Mouse (Mus musculus): ENCODE data around the gene Agbl2.
A peak's percentile ranks its signal among the peaks of the same experiment; 100 is the strongest.
"Not testable (repeated sequence)": the region's sequence is repeated elsewhere in the genome, so short reads cannot be mapped to it uniquely, and the experiment has no call there.

Gene Agbl2

GRCm38 (mm10) chr2:90815266-90815665 is 32.7 kb downstream of the Agbl2 start:
- DNase-seq (ENCODE audit: low read depth, low spot score): no peak

DNA sequence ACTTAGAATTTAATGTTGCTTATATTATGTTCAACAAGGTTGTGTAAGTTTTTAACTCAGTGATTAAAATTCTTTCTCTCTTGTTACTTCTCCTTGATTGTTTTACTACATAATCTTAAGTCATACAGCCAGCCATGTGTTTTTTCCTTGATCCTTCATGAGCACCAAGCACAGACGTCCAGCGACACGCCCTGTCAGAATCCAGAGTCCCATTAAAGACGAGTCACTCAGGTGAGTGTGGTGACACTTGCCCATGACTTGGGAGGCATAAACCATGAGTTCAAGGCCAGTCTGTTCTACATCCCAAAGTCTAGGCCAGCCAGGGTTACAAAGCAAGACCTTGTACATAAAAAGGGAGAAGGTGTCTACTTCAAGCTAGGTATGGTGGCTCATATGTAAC is 33.6 kb downstream of the Agbl2 start:
- no peak for DNase-seq (ENCODE audit: low read depth, low spot score)

DNA sequence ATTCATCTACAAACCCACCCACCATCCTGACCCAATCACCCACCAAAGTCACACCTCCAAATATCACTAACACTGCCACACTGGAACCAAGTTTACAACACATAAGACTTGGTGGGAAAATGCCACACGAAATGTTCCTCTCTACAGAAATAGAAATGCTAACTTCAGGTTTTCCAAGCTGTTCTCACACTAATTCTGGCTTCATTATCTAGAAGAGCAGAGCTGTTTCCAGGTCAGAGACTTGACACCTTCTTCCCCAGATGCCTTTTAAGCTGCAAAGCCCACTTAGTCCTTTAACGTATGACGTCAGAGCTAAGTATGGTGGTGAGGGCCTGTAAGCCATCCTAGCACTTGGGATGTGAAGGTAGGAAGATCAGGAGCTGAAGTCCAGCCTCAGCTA is 36.2 kb downstream of the Agbl2 start:
- DNase-seq (ENCODE audit: low read depth, low spot score): no peak

GRCm38 (mm10) chr2:90820894-90821293 is 38.4 kb downstream of the Agbl2 start:
- DNase-seq (ENCODE audit: low read depth, low spot score): no peak

- DNase-seq (ENCODE audit: low read depth, low spot score): peak; percentile 77
Observed at GRCm38 (mm10) chr2:90822978-90823377, 40.5 kb downstream of the Agbl2 start.

DNA sequence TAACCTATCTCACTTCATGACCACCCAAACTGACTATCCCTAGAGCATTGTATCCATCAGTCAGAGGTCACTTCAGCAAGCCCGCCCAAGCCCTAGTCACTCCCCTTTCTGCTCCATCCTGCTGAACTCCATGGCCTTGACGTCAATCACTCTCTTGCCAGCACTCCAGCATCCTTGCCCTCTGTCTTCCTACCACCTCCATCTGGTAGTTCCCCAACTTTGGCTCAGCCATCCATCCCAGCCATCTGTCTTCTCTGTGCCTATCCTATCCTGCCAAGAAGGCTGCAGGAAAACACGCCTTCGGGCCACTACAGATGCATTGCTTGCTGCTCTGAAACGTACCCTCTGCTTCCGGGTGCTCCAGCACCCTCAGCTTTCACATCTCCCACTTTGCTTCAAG is 41.3 kb downstream of the Agbl2 start:
- peak; percentile 47 for DNase-seq (ENCODE audit: low read depth, low spot score)

DNA sequence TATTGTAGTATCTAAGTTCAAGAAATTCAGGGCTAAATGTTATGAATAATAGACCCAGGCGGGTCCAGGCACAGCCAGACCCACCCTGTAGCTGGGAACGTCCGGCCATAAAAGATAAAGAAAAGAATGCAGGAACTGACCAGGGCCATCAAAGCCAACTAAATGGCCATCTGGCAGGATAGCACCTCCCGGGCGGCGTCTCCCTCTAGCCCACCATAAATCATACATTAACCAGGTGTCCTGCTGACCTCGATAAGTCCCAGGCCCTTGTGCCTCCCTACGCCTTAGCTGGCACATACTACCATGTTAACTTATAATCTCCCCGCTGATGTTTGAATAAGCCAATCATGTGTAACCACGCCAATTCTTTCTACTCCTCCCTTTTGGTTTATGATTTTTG is 42.0 kb downstream of the Agbl2 start:
- not testable (repeated sequence) for DNase-seq (ENCODE audit: low read depth, low spot score)

DNA sequence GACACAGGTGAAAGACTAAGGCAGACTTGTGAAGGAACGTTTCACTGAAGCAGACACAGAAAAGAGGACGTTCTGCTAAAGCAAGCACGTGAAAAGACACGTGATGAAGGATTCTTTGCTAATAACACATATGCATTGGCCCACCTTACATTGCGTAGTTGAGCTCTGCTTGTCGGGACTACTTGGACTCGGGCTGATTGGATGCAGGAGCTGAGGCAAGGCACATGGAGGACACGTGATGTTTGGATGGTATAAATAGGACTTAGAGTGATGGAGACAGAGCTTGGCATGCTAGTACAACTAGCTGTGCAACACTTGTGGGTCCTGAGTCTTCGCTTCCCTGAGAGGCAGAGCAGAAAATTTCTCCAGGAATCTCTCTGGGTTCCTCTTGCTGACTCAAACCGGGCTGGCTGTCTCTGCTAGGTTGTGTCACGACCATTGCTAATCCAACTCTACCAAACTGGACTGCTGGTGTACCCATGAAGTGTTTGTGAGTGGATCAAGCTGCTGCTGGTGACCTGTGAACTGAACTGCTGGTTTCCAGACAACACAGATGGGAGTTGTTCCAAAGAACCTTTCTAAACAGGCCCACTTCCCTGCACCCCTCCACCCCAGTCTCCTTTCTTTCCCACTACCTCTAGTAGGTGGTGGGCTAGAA is 43.1 kb downstream of the Agbl2 start:
- DNase-seq (ENCODE audit: low read depth, low spot score): no peak

DNA sequence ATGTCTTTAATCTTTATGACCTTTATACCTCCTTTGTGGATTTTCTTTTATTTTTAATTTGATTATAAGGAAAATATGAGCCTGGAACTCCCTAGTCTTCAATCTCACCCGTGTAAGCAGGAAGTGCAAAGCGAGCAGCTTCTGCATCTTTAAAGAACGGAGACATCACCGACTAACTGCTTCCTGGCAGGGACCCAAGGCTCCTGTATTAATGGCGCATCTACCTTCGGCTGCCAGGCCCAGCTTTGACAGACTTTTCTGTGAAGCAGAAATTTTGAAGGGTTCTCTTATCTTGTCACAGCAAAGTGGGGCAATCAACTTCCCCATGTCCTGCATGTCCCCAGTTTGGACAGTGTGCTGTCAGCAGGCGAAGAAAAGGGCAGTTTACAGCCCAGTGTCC is 46.2 kb downstream of the Agbl2 start:
- no peak for DNase-seq (ENCODE audit: low read depth, low spot score)

- no peak for DNase-seq (ENCODE audit: low read depth, low spot score)
Observed at GRCm38 (mm10) chr2:90833502-90833901, 51.0 kb downstream of the Agbl2 start.

DNA sequence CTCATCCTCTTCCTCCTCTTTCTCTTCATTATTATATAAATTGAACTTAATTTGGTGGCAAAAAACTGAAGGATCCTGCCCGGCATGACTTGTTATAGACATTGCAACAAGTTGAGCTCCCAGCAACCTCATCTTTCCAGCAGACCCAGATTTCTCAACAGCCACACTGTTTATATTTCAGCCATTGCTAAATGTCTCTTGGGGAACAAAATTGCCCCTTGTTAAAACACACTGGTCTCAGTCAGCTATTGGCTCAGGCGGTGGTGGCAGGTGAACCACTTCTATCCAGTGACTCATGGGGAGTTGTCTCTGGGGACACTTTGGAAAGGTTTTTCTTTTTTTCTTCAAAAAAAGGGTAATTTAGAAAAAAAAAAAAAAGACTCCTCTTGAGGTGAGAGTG is 56.1 kb downstream of the Agbl2 start:
- no peak for DNase-seq (ENCODE audit: low read depth, low spot score)

- DNase-seq (ENCODE audit: low read depth, low spot score): no peak
Observed at GRCm38 (mm10) chr2:90843666-90844065, 61.1 kb downstream of the Agbl2 start.

- DNase-seq (ENCODE audit: low read depth, low spot score): no peak
Observed at GRCm38 (mm10) chr2:90844262-90844661, 61.7 kb downstream of the Agbl2 start.

- DNase-seq (ENCODE audit: low read depth, low spot score): no peak
Observed at GRCm38 (mm10) chr2:90845234-90845633, 62.7 kb downstream of the Agbl2 start.

DNA sequence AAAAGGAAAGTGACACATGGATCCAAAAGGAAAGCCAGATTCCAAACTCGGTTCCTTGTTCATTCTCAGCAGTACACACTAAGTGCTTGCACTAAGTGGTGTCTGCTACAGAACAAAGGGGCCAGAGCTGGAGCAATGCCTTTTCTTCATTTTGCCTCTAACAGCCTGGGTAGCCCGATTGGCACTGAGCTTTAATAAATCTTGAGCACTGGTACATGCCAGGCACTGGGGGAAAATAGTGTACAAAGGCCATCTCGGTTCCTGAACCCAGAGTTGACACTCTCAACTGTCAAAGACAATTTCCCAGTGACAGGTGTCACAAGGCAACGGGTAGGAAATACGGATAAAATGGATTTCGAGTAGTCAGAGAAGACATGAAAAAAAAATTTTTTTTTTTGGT is 63.6 kb downstream of the Agbl2 start:
- no peak for DNase-seq (ENCODE audit: low read depth, low spot score)

DNA sequence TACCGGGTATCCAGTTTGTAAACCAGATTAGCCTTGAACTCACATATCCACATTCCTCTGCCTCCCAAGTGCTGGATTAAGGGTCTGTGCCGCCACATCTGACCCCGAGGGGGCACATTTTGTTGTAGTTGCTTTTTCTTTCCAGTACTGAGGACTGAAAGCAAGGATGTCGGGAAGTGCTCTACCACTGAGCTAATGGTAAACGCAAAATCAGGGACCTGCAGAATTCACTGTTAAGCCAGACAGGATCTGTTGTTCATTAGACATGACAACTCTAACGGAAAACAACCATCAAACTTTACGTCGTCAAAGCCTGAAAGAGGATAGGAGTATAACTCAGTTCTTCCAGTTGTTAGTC is 64.0 kb downstream of the Agbl2 start:
- no peak for DNase-seq (ENCODE audit: low read depth, low spot score)

DNA sequence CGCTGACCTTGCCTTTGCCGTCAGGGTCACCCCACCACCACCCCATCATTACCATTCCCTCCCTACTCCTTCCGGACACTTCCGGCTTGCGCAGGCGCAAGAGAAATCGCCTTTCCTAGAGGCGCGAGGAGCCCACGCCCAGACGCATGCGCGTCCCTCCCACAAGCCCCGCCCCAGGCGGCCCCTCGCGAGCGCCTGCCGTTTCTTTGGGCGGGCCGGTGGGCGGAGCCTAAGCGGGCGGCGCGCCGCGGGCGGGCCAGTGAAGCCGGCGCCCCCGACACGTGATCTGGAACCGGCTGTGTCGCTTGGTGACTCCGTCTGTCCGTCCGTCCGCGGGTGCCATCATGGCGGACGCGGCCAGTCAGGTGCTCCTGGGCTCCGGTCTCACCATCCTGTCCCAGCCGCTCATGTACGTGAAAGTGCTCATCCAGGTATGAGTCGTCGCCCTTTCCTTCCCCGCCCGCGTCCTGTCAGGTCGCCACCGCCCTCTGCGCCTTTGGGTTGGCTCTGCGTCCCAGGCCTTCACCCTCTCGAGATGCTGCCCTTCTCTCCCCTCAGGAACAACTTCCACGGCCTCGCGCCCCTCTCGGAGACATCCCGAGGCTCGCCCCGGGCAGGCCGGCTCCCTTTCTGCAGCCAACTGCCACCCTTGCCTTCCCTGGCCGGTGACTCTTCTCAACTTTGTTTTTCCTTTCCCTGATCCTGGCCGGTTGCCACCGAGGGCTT is 64.6 kb downstream of the Agbl2 start, which contains the start of gene Mtch2:
TSS of gene Mtch2 (plus strand) at position 201 of the 726 bp plus-strand sequence.
- peak; percentile 97 for DNase-seq (ENCODE audit: low read depth, low spot score)

DNA sequence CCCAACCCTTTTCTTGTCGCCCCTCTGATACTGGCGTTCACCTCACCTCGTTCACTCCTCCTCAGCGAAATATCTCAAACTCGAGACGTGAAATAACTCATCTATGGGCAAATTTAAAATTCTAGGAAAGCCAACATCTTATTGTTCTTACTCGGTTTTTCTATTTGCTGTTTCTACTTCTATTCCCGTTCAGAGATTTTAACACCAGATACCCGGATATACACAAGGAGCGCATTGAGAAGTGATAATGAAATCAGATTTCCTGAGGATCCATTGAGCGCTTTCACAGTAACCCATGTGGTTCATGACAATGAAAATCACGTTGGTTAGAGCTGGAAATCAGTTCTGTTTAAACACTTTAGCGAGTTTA is 65.1 kb downstream of the Agbl2 start:
- no peak for DNase-seq (ENCODE audit: low read depth, low spot score)

DNA sequence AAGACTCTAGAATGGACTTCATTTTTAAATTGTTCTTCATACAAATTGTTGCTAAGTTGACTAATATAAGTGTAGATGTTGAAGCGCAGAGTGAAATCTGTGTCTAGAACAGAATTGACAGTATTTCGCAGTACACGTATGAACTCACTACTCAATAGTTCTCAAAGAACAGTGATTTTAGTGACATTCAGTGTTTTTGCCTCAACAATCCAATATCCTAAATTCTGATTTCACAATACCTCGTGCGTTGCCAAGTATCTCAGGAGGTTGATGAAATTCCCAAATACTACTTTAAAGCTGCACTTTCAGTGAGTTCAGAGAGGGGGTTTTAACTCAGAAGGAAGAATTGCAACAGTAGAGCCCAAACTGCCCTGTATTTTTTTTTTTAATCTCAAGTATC is 65.8 kb downstream of the Agbl2 start:
- DNase-seq (ENCODE audit: low read depth, low spot score): no peak

- DNase-seq (ENCODE audit: low read depth, low spot score): no peak
Observed at GRCm38 (mm10) chr2:90850401-90850800, 67.9 kb downstream of the Agbl2 start.

GRCm38 (mm10) chr2:90861486-90861885 is 79.0 kb downstream of the Agbl2 start:
- no peak for DNase-seq (ENCODE audit: low read depth, low spot score)

GRCm38 (mm10) chr2:90864184-90864583 is 81.7 kb downstream of the Agbl2 start:
- no peak for DNase-seq (ENCODE audit: low read depth, low spot score)

GRCm38 (mm10) chr2:90866524-90866923 is 84.0 kb downstream of the Agbl2 start:
- DNase-seq (ENCODE audit: low read depth, low spot score): peak; percentile 72
